Comparison of ENCODE assay signal across 8 mouse cellular contexts in the genomic region with DNA sequence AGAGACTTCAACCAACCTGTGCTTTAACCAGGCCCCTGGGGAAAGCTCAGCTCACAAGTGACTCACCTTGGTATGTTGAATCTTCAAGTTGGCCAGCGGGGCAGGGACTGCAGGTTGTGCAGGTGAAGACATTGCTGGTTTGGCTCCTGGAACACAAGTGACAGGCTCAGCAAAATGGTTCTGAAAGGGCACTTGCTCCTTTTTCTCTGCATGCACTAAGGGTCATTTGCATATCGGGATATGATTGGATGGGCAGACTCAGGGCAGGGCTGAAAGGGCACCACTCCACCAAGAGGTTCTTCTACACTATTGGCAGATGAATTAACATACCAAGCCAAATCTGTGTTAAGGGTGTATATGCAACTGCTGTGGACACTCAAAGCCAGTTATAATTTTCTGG. TPM values are rescaled to one million over a fixed set of nuclear protein-coding genes. Genes with fewer than 3 reads are reported as not detected.
DNase-seq lines count a peak whose midpoint lies in the region; ATAC-seq and TF ChIP-seq lines count a peak whose summit lies in the region.

A gene (minus strand): TSS at position 182 of the 400 bp plus-strand sequence.

- 66% methylated on average over 2 of the region's 2 CpGs for WGBS in heart, postnatal 0 days
- WGBS in embryonic facial prominence, embryonic 11.5 days, result 51% methylated on average over 2 of the region's 2 CpGs
- 67% methylated on average over 2 of the region's 2 CpGs for WGBS in limb, embryonic 15.5 days
- WGBS in stomach, embryonic 14.5 days, result 51% methylated on average over 2 of the region's 2 CpGs
- 57% methylated on average over 2 of the region's 2 CpGs for WGBS in forebrain, embryonic 12.5 days

- H3K4me1 ChIP-seq in heart, postnatal 0 days (ENCODE audit: control insufficient read depth, insufficient read depth), result no peaks in the 10 kb centered on the region
- no peaks in the 10 kb centered on the region for H3K4me1 ChIP-seq in embryonic facial prominence, embryonic 11.5 days (ENCODE audit: control insufficient read depth, insufficient read depth, low read length)
- no peaks in the 10 kb centered on the region for H3K4me1 ChIP-seq in limb, embryonic 15.5 days
- no peaks in the 10 kb centered on the region for H3K4me1 ChIP-seq in stomach, embryonic 14.5 days (ENCODE audit: control insufficient read depth, insufficient read depth, low read length)
- no peaks in the 10 kb centered on the region for H3K4me1 ChIP-seq in forebrain, embryonic 12.5 days

- no peak within 1 kb of the TSS for H3K9ac ChIP-seq in heart, postnatal 0 days (replicated peaks; ENCODE audit: low read depth, low read length)
- H3K9ac ChIP-seq in embryonic facial prominence, embryonic 11.5 days (replicated peaks; ENCODE audit: low read length), result no peak within 1 kb of the TSS
- H3K9ac ChIP-seq in limb, embryonic 15.5 days, result no peak within 1 kb of the TSS
- no peak within 1 kb of the TSS for H3K9ac ChIP-seq in stomach, embryonic 14.5 days (replicated peaks; ENCODE audit: low read depth, low read length)
- H3K9ac ChIP-seq in forebrain, embryonic 12.5 days, result no peak within 1 kb of the TSS

- no peak within 1 kb of the TSS for H3K4me3 ChIP-seq in heart, postnatal 0 days (ENCODE audit: low read depth, low read length)
- no peak within 1 kb of the TSS for H3K4me3 ChIP-seq in embryonic facial prominence, embryonic 11.5 days (ENCODE audit: low read depth, low read length)
- no peak within 1 kb of the TSS for H3K4me3 ChIP-seq in limb, embryonic 15.5 days
- H3K4me3 ChIP-seq in stomach, embryonic 14.5 days (ENCODE audit: low read depth, low read length), result no peak within 1 kb of the TSS
- H3K4me3 ChIP-seq in forebrain, embryonic 12.5 days (replicated peaks), result no peak within 1 kb of the TSS

- TF ChIP-seq EP300 in heart, postnatal 0 days (IDR thresholded peaks at IDR 0.05; ENCODE audit: low read depth), result no peak

- no peak for ATAC-seq in heart, postnatal 0 days (ENCODE audit: insufficient read depth, low read depth)
- 0 out of 2 replicates have a peak, but pooled peaks have one; percentile 39 for ATAC-seq in embryonic facial prominence, embryonic 11.5 days (replicated peaks; ENCODE audit: insufficient number of reproducible peaks, low FRiP score, low TSS enrichment, low read depth)
- no peak for ATAC-seq in limb, embryonic 15.5 days (ENCODE audit: insufficient number of reproducible peaks, low FRiP score, low TSS enrichment, low read depth)
- ATAC-seq in stomach, embryonic 14.5 days (ENCODE audit: insufficient number of reproducible peaks, insufficient read depth, low FRiP score, low read depth), result peak; percentile 70
- ATAC-seq in forebrain, embryonic 12.5 days (ENCODE audit: low FRiP score), result no peak

- H3K27me3 ChIP-seq in heart, postnatal 0 days (ENCODE audit: control insufficient read depth, insufficient read depth, low read length), result no peaks in the 10 kb centered on the region
- no peaks in the 10 kb centered on the region for H3K27me3 ChIP-seq in embryonic facial prominence, embryonic 11.5 days (ENCODE audit: control insufficient read depth, insufficient read depth, low read length)
- H3K27me3 ChIP-seq in limb, embryonic 15.5 days, result no peaks in the 10 kb centered on the region
- no peaks in the 10 kb centered on the region for H3K27me3 ChIP-seq in stomach, embryonic 14.5 days (ENCODE audit: control insufficient read depth, insufficient read depth, low read length)
- no peaks in the 10 kb centered on the region for H3K27me3 ChIP-seq in forebrain, embryonic 12.5 days

- no peak within 1 kb of the TSS for H3K27ac ChIP-seq in heart, postnatal 0 days (ENCODE audit: low read depth)
- no peak within 1 kb of the TSS for H3K27ac ChIP-seq in embryonic facial prominence, embryonic 11.5 days (replicated peaks; ENCODE audit: low read depth, low read length)
- H3K27ac ChIP-seq in limb, embryonic 15.5 days, result no peak within 1 kb of the TSS
- no peak within 1 kb of the TSS for H3K27ac ChIP-seq in stomach, embryonic 14.5 days (ENCODE audit: low read length)
- no peak within 1 kb of the TSS for H3K27ac ChIP-seq in forebrain, embryonic 12.5 days

- TF ChIP-seq CTCF in heart, postnatal 0 days (IDR thresholded peaks at IDR 0.05; ENCODE audit: low read depth), result no peak

- H3K9me3 ChIP-seq in heart, postnatal 0 days (replicated peaks; ENCODE audit: control insufficient read depth, low read length), result no peaks in the 10 kb centered on the region
- H3K9me3 ChIP-seq in embryonic facial prominence, embryonic 11.5 days (replicated peaks; ENCODE audit: control insufficient read depth, low read length), result no peaks in the 10 kb centered on the region
- H3K9me3 ChIP-seq in limb, embryonic 15.5 days, result no peaks in the 10 kb centered on the region
- H3K9me3 ChIP-seq in stomach, embryonic 14.5 days (ENCODE audit: control insufficient read depth, low read depth, low read length), result no peaks in the 10 kb centered on the region
- H3K9me3 ChIP-seq in forebrain, embryonic 12.5 days, result no peaks in the 10 kb centered on the region

- DNase-seq in heart, postnatal 0 days (ENCODE audit: low spot score), result peak; percentile 6
- DNase-seq in heart, postnatal 14 days, result no peak
- DNase-seq in embryonic facial prominence, embryonic 11.5 days (ENCODE audit: low spot score), result peak; percentile 33
- DNase-seq in gastrocnemius, adult 18-20 months (ENCODE audit: low spot score), result no peak
- DNase-seq in left cerebral cortex, postnatal 14 days (ENCODE audit: low spot score in 2 of 2), result no peak

- H3K36me3 ChIP-seq in heart, postnatal 0 days (replicated peaks; ENCODE audit: control insufficient read depth, insufficient read depth, low read length), result no peaks in the 10 kb centered on the region
- no peaks in the 10 kb centered on the region for H3K36me3 ChIP-seq in embryonic facial prominence, embryonic 11.5 days (replicated peaks; ENCODE audit: control insufficient read depth, insufficient read depth, low read depth, low read length)
- H3K36me3 ChIP-seq in limb, embryonic 15.5 days, result no peaks in the 10 kb centered on the region
- H3K36me3 ChIP-seq in stomach, embryonic 14.5 days (ENCODE audit: control insufficient read depth, insufficient read depth, low read length), result no peaks in the 10 kb centered on the region
- no peaks in the 10 kb centered on the region for H3K36me3 ChIP-seq in forebrain, embryonic 12.5 days (replicated peaks)

- intact Hi-C loops in heart, postnatal 14 days (cut with DNase I), result loop anchor here (10.0 kb wide), 1 partner anchor 273 kb away; no protein-coding TSS in a partner anchor
- intact Hi-C loops in left cerebral cortex, postnatal 14 days (cut with DNase I), result loop anchor here (10.0 kb wide), 2 partner anchors 193 to 363 kb away; no protein-coding TSS in a partner anchor

- no peak within 1 kb of the TSS for H3K4me2 ChIP-seq in heart, postnatal 0 days (ENCODE audit: low read depth, low read length)
- no peak within 1 kb of the TSS for H3K4me2 ChIP-seq in embryonic facial prominence, embryonic 11.5 days (ENCODE audit: low read depth, low read length)
- H3K4me2 ChIP-seq in limb, embryonic 15.5 days, result no peak within 1 kb of the TSS
- 0 out of 2 replicates have a peak within 1 kb of the TSS, but pooled peaks have one; percentile 4 for H3K4me2 ChIP-seq in stomach, embryonic 14.5 days (replicated peaks; ENCODE audit: low read depth, low read length)
- H3K4me2 ChIP-seq in forebrain, embryonic 12.5 days, result no peak within 1 kb of the TSS

RNA-seq across cellular contexts. Expression of the gene that starts here (rescaled TPM):
- total RNA-seq in heart, postnatal 0 days (2014; rRNA removed; ENCODE audit: low replicate concordance), result 1.9 and 6.0 TPM in 2 replicates
- 0.25 and 1.0 TPM in 2 replicates for polyA plus RNA-seq in heart, postnatal 0 days (2015; fragmentation: Nextera tagmentation; extraction: Ambion mirVana)
- under 1 TPM; 0.27 to 0.79 TPM for total RNA-seq in heart, postnatal 14 days (2021)
- polyA plus RNA-seq in embryonic facial prominence, embryonic 11.5 days (2014; fragmentation: Nextera tagmentation; extraction: Ambion mirVana), result 5.0 and 7.8 TPM in 2 replicates
- polyA plus RNA-seq in limb, embryonic 15.5 days (2015; fragmentation: Nextera tagmentation; extraction: Ambion mirVana), result 11.0 and 13.3 TPM in 2 replicates
- polyA plus RNA-seq in stomach, embryonic 14.5 days (2014; fragmentation: Nextera tagmentation; extraction: Ambion mirVana), result 44.3 and 49.7 TPM in 2 replicates
- 1 to 10 TPM in 1 of 2 experiments, under 1 TPM in 1; 0.32 to 1.0 TPM for total RNA-seq in gastrocnemius, adult 18-20 months (2021)
- polyA plus RNA-seq in forebrain, embryonic 12.5 days (2016; fragmentation: Nextera tagmentation; extraction: Ambion mirVana), result 0.11 and 0.28 TPM in 2 replicates
- 1 to 10 TPM; 1.6 to 2.5 TPM for total RNA-seq in left cerebral cortex, postnatal 14 days (2021)

Comparison
In these comparisons a context has a peak if more than half of its experiments do, and no peak if none do; other contexts are left out.
1. DNase-seq: peak in heart, postnatal 0 days (single experiment) and embryonic facial prominence, embryonic 11.5 days (single experiment); none in heart, postnatal 14 days (0 of 2), gastrocnemius, adult 18-20 months (single experiment) and left cerebral cortex, postnatal 14 days (0 of 2).
2. ATAC-seq: peak in embryonic facial prominence, embryonic 11.5 days (single experiment) and stomach, embryonic 14.5 days (single experiment); none in heart, postnatal 0 days (single experiment), limb, embryonic 15.5 days (single experiment) and forebrain, embryonic 12.5 days (single experiment).